Mouse (Mus musculus) forebrain, embryonic 15.5 days (tissue): ENCODE measurements at regions not wholly inside any gene's neighbourhood (a gene's known extent, or its start where the extent isn't known, plus 50 kb on each side); places are given as distances from the start of the nearest gene placed in this dataset.
A peak's percentile ranks its signal among the peaks of the same experiment; 100 is the strongest.

ENCODE experiments used
- ATAC-seq: fragments of 200-750 bp; cut with Nextera tagmentation; replicated peaks from 2 replicates; pipeline ENCODE4 v1.8.0; 2017; ENCODE audit warnings: mild to moderate bottlenecking, moderate TSS enrichment, moderate library complexity
- H3K27ac ChIP-seq: fragments of 300-500 bp; sonication (generic); replicated peaks from 2 replicates; pipeline ENCODE4 v1.5.1; 2015; ENCODE audit warnings: mild to moderate bottlenecking, inconsistent platforms
- H3K27me3 ChIP-seq: fragments of 300-500 bp; sonication (generic); 2 replicates; pipeline ENCODE4 v1.6.1; 2015; ENCODE audit warnings: inconsistent platforms
- H3K36me3 ChIP-seq: fragments of 300-500 bp; sonication (generic); 2 replicates; pipeline ENCODE4 v1.6.1; 2015; ENCODE audit warnings: mild to moderate bottlenecking, inconsistent platforms
- H3K4me1 ChIP-seq: fragments of 300-500 bp; sonication (generic); 2 replicates; pipeline ENCODE4 v1.6.1; 2015; ENCODE audit warnings: inconsistent platforms
- H3K4me2 ChIP-seq: fragments of 300-500 bp; sonication (generic); replicated peaks from 2 replicates; pipeline ENCODE4 v1.6.1; 2015; ENCODE audit warnings: mild to moderate bottlenecking, inconsistent platforms
- H3K4me3 ChIP-seq: fragments of 300-500 bp; sonication (generic); 2 replicates; pipeline ENCODE4 v1.5.1; 2015; ENCODE audit warnings: mild to moderate bottlenecking, inconsistent platforms
- H3K9ac ChIP-seq: fragments of 300-500 bp; sonication (generic); replicated peaks from 2 replicates; pipeline ENCODE4 v1.6.1; 2015; ENCODE audit warnings: mild to moderate bottlenecking, inconsistent platforms
- H3K9me3 ChIP-seq: fragments of 300-500 bp; sonication (generic); 2 replicates; pipeline ENCODE4 v1.6.1; 2016; ENCODE audit warnings: inconsistent platforms
- WGBS: fragments of 180-500 bp; shearing (Covaris S2); methylation state at CpG from one replicate; pipeline ENCODE4 v1.1.7; 2015; ENCODE audit warnings: mixed read lengths; 5-methylcytosine and 5-hydroxymethylcytosine counted together

DNA sequence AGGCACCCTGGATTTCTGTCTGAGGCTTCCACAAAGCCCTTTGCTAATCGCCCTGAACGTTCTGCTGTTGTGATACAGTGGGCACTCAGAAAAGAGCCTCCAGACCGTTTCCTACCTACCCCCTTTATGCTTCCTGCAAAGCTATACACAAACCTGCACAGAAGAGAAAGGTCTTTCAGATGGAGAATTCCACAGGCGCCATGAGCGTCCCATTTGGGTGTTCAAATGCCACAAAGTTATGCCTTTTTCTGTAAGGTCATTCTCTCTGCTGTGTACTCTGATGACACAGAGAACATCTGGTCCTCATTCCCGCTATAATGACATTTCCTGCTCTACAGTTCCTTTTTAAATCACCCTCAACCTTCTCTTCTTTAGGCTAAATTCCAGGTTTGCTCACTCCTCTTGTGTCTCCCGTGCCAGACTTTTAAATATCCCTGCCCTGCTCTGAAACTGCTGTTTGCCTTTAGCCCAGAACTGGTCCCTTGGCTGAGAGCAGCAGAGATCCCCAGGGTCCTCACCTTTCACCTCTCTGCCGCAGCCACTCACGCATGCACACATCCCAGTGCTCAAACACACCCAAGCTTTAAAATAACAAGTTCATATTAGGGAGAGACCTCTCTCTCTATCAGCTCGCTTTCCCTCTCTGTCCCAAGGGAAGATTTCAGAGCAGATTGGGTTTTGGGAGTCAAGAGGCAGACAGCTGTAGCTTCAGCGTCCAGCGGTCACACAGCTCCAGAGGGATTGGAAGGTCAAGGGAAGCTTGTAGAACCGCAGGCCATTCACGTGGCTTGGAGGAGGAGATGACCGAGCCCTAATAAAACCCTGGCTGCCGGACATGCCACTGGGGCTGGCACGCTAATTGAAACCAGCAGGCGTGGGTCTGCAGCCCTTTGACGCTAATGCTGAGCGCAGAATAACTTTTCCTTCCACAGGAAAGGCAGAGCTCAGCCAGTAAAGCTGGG lies 543.9 kb downstream of the Gja1 start:
- Histone ChIP-seq H3K27ac (no peak overlapping the region), H3K27me3 (no peaks in the 10 kb centered on the region), H3K4me2 (no peak overlapping the region), H3K9ac (no peak overlapping the region), H3K4me1 (no peaks in the 10 kb centered on the region), H3K9me3 (no peaks in the 10 kb centered on the region), H3K4me3 (no peak overlapping the region), H3K36me3 (no peaks in the 10 kb centered on the region)
- 64% methylated on average over 20 of the region's 20 CpGs for WGBS
- no peak for ATAC-seq

- WGBS = 64% methylated on average over 4 of the region's 4 CpGs
- Histone ChIP-seq H3K4me1 (no peaks in the 10 kb centered on the region), H3K36me3 (no peaks in the 10 kb centered on the region), H3K27me3 (no peaks in the 10 kb centered on the region), H3K4me2 (no peak overlapping the region), H3K27ac (no peak overlapping the region), H3K9ac (no peak overlapping the region), H3K4me3 (no peak overlapping the region), H3K9me3 (no peaks in the 10 kb centered on the region)
- no peak for ATAC-seq
These were observed 551.0 kb upstream of the Hsf2 start for GRCm38 (mm10) chr10:56935174-56935573.

GRCm38 (mm10) chr10:56941972-56942371 lies 544.2 kb upstream of the Hsf2 start:
- H3K4me3 ChIP-seq = no peak overlapping the region
- H3K9me3 ChIP-seq = no peaks in the 10 kb centered on the region
- no peak overlapping the region for H3K4me2 ChIP-seq
- no peak for ATAC-seq
- no peaks in the 10 kb centered on the region for H3K27me3 ChIP-seq
- no peak overlapping the region for H3K9ac ChIP-seq
- no peaks in the 10 kb centered on the region for H3K4me1 ChIP-seq
- 52% methylated on average over 4 of the region's 4 CpGs for WGBS
- H3K36me3 ChIP-seq = no peaks in the 10 kb centered on the region
- no peak overlapping the region for H3K27ac ChIP-seq

DNA sequence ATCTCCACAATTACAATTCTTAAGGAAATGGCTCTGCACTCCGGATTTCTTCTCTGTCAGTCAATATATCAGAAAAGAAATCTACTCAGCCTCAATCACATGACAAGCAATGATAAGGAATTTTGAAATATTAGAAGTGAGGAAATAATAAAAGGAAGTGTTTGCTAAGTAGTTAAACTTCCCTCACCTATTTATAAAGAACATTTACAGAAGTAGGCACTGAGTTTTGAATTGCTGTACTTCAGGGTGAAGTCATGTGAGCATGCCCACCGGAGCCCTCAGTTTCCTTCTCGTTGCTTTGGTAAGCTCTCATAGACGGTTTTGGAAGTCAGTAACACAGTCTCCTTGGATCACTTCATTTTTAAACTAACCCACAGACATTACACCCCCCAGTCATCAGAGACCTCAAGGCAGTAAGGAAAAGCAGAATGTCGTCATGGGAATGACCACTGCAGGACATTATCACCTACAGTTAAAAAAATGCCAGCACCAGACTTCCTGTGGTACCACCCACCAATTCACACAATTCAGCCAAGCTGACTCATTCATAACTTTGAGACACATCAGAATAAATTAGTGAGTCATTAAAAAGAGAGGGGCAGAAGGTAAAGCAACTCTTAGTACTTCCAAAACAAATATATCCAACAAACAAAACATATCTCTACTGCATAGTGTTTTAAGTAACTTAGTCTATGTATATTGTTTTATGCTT lies 541.6 kb upstream of the Hsf2 start:
- Histone ChIP-seq H3K27me3 (no peaks in the 10 kb centered on the region), H3K36me3 (no peaks in the 10 kb centered on the region), H3K4me2 (no peak overlapping the region), H3K4me3 (no peak overlapping the region), H3K9me3 (no peaks in the 10 kb centered on the region), H3K4me1 (no peaks in the 10 kb centered on the region), H3K9ac (no peak overlapping the region), H3K27ac (no peak overlapping the region)
- ATAC-seq = no peak
- 88% methylated on average over 5 of the region's 5 CpGs for WGBS

GRCm38 (mm10) chr10:56956728-56957127 lies 529.5 kb upstream of the Hsf2 start:
- 93% methylated on average over 2 of the region's 2 CpGs for WGBS
- H3K9me3 ChIP-seq = no peaks in the 10 kb centered on the region
- no peak for ATAC-seq

GRCm38 (mm10) chr10:56962096-56962807 lies 523.9 kb upstream of the Hsf2 start:
- Histone ChIP-seq H3K4me3 (no peak overlapping the region), H3K9ac (no peak overlapping the region), H3K36me3 (no peaks in the 10 kb centered on the region), H3K4me2 (no peak overlapping the region), H3K27me3 (no peaks in the 10 kb centered on the region), H3K4me1 (no peaks in the 10 kb centered on the region), H3K9me3 (no peaks in the 10 kb centered on the region), H3K27ac (no peak overlapping the region)
- ATAC-seq = peak; percentile 74; the same call in 1 of the 2 replicates
- WGBS = 40% methylated on average over 4 of the region's 4 CpGs

More at GRCm38 (mm10) chr10:56956728-56957127, 529.5 kb upstream of the Hsf2 start:
- Histone ChIP-seq H3K27me3 (no peaks in the 10 kb centered on the region), H3K4me3 (no peak overlapping the region), H3K4me1 (no peaks in the 10 kb centered on the region), H3K4me2 (no peak overlapping the region), H3K9ac (no peak overlapping the region), H3K36me3 (no peaks in the 10 kb centered on the region), H3K27ac (no peak overlapping the region)

GRCm38 (mm10) chr10:56963215-56963614 lies 523.0 kb upstream of the Hsf2 start:
- H3K9ac ChIP-seq = no peak overlapping the region
- no peak overlapping the region for H3K27ac ChIP-seq
- H3K4me3 ChIP-seq = no peak overlapping the region
- no peaks in the 10 kb centered on the region for H3K4me1 ChIP-seq
- no peaks in the 10 kb centered on the region for H3K36me3 ChIP-seq
- WGBS = 49% methylated on average over 3 of the region's 3 CpGs
- no peak for ATAC-seq
- H3K9me3 ChIP-seq = no peaks in the 10 kb centered on the region
- H3K27me3 ChIP-seq = no peaks in the 10 kb centered on the region
- no peak overlapping the region for H3K4me2 ChIP-seq

- WGBS = 61% methylated on average over 1 of the region's 1 CpGs
- Histone ChIP-seq H3K9ac (no peak overlapping the region), H3K4me1 (no peaks in the 10 kb centered on the region), H3K27me3 (no peaks in the 10 kb centered on the region), H3K4me2 (no peak overlapping the region), H3K9me3 (no peaks in the 10 kb centered on the region), H3K36me3 (no peaks in the 10 kb centered on the region), H3K27ac (no peak overlapping the region), H3K4me3 (no peak overlapping the region)
- no peak for ATAC-seq
These were observed 517.3 kb upstream of the Hsf2 start for GRCm38 (mm10) chr10:56968913-56969312.

DNA sequence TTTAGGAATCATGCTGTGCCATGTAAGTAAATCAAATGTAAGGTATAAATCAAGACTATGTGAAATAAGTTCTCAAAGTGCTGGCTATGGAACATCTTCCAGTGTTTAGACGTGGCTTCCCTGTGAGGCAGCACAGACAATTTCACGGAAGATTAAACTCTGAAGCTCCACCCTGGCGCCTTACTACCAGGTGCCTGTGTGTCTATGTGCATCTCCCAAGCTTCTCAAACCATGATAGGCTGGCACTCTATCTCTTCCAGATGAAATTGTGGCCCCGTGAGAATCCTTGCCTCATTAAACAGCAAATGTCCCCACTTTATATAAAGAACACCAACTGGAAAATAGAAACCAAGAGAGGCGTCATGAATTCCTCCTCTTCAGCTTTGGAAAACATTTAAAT lies 511.4 kb upstream of the Hsf2 start:
- Histone ChIP-seq H3K4me3 (no peak overlapping the region), H3K27me3 (no peaks in the 10 kb centered on the region), H3K4me1 (no peaks in the 10 kb centered on the region), H3K9me3 (no peaks in the 10 kb centered on the region), H3K9ac (no peak overlapping the region), H3K36me3 (no peaks in the 10 kb centered on the region), H3K4me2 (no peak overlapping the region), H3K27ac (no peak overlapping the region)
- WGBS = 95% methylated on average over 5 of the region's 5 CpGs
- no peak for ATAC-seq

GRCm38 (mm10) chr10:56979601-56980000 lies 506.6 kb upstream of the Hsf2 start:
- Histone ChIP-seq H3K4me2 (no peak overlapping the region), H3K9ac (no peak overlapping the region), H3K9me3 (no peaks in the 10 kb centered on the region), H3K4me1 (peaks cover 11% of the 10 kb centered on the region), H3K27me3 (no peaks in the 10 kb centered on the region), H3K4me3 (no peak overlapping the region), H3K27ac (no peak overlapping the region), H3K36me3 (no peaks in the 10 kb centered on the region)
- ATAC-seq = no peak
- 48% methylated on average over 3 of the region's 3 CpGs for WGBS

DNA sequence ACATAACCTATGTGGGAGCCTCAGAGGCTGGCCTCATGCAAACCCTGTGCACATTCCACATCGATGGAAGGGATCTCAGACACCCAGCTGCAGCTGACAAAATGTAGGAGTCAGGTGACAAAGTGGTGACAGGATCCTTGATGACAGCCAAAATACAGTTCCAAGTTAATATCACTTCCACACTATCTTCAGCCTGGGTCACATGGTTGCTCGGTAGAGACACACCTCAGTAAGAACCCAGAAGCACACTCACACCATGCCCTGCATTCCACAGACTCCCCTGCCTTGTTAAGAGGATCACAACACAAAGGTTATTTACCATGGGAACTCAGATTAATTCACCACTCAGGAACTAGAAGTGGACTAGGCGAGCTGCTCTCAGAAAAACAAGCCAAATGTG lies 505.4 kb upstream of the Hsf2 start:
- no peak overlapping the region for H3K4me2 ChIP-seq
- ATAC-seq = peak; percentile 38; the same call in 1 of the 2 replicates
- H3K9me3 ChIP-seq = no peaks in the 10 kb centered on the region
- no peak overlapping the region for H3K4me3 ChIP-seq
- H3K9ac ChIP-seq = no peak overlapping the region
- no peak overlapping the region for H3K27ac ChIP-seq
- no peaks in the 10 kb centered on the region for H3K27me3 ChIP-seq
- no peaks in the 10 kb centered on the region for H3K36me3 ChIP-seq
- 59% methylated on average over 3 of the region's 3 CpGs for WGBS
- peaks cover 11% of the 10 kb centered on the region for H3K4me1 ChIP-seq
